Mouse (Mus musculus) right cerebral cortex, postnatal 4 days (tissue): ENCODE measurements around the gene Mars.
"Not testable (repeated sequence)": the region's sequence is repeated elsewhere in the genome, so short reads cannot be mapped to it uniquely, and the experiment has no call there.

Source experiments
- DNase-seq: peaks from one replicate; pipeline ENCODE4 v3.0.0-alpha.2; 2022

The Mars gene

DNA sequence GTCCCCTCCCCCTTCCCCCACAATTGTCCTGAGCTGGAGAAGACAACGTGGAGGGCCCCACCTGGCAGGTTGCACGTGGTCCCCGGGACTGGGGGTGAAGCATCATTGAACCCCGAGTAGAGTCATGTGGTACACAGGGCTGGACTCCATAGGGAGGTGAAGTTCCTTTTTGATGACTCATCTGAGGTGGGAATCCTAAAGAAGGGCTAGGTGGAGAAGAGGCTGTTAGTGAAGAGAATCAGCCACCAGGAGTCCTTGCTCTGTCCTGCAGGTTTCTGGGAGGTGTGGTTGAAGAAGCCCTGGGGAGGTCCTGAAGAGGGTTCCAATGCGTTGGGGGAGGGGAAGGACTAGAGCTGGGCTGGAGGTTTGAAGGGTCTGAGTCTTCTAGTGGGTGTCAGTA is 25.4 kb upstream of the Mars start:
- no peak for DNase-seq

DNA sequence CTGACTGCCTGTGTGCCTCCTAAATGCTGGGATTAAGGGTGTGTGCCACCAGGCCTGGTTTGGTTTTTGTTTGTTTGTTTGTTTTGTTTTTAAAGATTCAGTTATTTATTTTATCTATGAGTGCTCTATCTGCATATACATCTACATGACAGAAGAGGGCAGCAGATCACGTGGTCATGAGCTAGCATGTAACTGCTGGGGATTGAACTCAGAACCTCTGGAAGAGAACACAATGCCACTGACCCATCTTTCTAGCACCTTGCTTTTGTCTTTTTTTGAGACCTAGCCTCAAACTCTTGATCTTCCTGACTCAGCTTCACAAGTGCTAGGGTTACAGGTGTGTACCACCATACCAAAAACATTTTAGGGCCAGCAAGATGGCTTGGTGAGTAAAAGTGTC is 23.7 kb upstream of the Mars start:
- DNase-seq = no peak

DNA sequence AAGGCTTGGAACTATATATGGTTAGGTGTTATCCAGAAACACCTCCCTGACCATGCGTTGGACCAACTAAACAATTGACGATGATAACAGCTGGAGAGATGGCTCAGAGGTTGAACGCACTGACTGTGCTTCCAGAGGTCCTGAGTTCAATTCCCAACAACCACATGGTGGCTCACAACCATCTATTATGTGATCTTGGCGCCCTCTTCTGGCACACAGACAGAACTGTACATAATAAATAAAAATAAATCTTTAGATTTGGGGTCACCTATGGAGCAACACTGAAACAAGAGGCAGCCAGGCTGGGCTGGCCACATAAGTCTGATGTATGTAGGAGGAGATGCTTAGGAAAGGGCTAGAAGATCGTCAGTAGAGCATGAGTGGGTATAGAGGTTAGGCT is 21.6 kb upstream of the Mars start:
- DNase-seq = no peak

- no peak for DNase-seq
Observed at GRCm38 (mm10) chr10:127332211-127332874, 20.8 kb upstream of the Mars start.

DNA sequence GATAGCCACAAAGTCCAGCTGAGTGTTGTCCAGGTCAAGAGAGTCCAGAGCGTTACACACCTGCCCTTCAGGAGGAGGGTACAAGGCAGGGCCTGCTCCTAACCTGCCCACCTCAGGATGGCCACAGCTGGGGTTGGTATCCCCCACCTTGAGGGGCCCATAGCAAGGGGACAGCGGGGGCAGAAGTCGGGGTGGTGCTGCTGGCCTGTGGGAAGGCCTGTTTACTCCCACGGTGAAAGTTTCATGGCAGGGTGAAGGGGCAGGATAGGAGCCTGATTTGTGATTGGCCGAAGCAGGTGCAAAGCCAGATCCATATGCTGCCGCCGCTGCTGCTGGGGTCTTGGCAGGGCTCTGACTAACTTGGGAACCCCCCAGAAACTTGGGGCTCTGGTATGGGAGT is 18.6 kb upstream of the Mars start:
- no peak for DNase-seq

DNA sequence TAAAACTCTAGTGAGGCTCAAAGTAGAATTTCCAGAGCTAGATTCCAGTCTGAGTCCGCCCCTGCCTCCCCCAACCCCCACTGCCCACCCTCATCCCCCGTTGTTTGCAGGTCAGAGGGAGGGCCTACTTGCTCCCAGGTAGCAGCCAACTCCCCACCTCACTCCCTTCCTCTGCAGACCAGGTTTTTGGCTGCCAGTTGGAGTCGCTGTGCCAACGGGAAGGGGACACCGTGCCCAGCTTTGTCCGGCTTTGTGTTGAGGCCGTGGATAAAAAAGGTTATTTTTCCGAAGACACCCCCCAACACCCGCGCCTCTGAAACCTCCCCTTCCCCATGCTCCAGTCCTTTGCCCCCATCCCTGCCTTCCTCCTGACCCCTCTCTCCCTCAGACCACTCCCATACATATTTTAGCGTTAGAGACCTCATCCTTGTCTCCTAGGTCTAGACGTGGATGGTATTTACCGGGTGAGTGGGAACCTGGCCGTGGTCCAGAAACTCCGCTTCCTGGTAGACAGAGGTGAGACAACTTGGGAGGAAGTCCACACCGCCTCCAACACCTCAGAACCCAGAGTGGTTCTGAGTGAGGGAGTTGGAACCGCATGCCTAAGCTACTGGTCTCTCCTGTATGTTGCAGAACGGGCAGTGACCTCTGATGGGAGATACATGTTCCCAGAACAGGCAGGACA is 16.0 kb upstream of the Mars start:
- DNase-seq = no peak

DNA sequence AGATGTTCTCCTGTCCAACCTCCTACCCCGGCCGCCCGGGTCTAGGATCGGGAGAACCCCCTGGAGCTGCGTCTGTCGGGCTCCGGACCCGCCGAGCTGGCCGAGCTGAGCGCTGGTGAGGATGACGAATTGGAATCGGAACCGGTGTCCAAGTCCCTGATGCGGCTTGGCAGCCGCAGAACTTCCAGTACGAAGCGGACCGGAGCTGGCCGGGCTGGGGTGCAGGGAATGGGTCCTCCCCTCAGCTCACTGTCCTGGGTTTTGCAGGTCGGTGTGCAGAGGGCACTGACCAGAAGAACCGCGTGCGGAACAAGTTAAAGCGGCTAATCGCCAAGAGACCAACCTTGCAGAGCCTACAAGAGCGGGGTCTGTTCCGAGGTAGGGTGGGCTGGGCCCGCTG is 15.2 kb upstream of the Mars start:
- DNase-seq = no peak

GRCm38 (mm10) chr10:127326017-127326801 is 14.6 kb upstream of the Mars start:
- DNase-seq = no peak

DNA sequence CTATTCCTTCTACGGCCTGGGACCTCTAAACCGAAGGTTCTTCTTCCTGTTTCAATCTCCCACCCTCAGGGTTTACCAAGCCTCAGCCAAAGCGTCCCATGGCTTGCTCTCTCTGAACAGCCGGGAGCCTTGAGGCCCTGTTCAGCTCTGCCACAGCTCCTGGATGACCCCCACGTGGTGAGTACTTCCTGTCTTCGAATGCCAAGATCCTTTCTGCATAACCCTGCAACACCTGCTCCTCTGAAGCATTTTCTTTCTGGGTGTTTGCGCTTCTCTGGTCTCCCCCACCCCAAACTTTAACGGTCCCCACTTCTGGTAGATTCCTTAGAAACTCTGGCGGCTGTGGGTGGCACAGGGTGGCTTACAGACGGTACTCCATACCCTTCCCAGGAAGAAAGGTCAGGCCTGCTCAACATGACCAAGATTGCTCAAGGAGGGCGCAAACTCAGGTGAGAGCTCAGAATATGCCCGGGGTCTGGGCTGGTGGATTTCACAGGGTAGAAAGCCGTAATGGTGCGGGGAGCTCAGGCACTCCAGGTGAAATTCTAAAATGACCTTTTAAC is 13.9 kb upstream of the Mars start:
- DNase-seq = no peak

GRCm38 (mm10) chr10:127324495-127324894 is 12.9 kb upstream of the Mars start:
- DNase-seq = no peak

GRCm38 (mm10) chr10:127323131-127323855 is 11.7 kb upstream of the Mars start:
- no peak for DNase-seq

GRCm38 (mm10) chr10:127322669-127323068 is 11.1 kb upstream of the Mars start:
- no peak for DNase-seq

- DNase-seq = no peak
Observed at GRCm38 (mm10) chr10:127322178-127322577, 10.6 kb upstream of the Mars start.

GRCm38 (mm10) chr10:127321621-127322020 is 10.0 kb upstream of the Mars start, which contains the start of gene Arhgap9:
Gene Arhgap9, plus strand, starts transcription at chr10:127321964.
- no peak for DNase-seq

DNA sequence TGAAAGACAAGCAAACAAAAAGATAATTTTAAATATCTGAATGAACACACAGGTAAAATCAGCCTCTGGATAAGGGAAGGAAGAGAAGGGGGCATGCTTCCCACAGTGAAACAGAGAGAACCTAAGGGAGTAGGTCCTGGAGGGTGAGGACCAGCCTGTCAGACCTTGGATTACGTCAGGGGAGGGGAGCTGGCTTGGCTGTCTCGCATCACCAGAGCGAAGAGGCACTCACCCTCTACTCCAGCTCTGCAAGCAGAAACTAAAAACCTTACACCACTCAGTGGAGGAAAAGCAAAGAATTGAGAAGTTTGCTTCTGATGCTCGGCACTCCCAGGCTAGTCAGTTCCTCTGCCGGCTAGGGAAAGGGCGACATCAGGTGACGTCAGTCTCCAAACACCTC is 8.4 kb upstream of the Mars start:
- no peak for DNase-seq

DNA sequence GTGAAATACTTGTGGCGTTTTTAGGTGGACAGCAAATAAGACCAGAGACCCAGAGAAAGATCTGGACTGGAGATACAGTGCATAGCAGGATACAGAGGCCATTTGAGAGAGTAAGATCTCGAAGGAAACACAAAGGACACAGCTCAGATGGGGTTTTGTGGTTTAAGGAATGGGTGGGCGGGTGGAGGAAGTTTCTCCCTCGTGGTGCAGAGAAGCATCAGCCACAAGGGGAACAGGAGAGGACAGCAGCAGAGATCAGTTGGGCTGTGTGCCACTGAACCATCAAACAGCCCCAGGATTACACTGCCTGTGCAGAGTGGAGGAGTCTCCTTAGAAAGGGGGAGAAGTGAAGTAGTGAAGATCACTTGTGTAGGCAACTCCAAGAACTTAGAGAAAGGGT is 6.4 kb upstream of the Mars start:
- no peak for DNase-seq

GRCm38 (mm10) chr10:127317277-127317676 is 5.7 kb upstream of the Mars start:
- no peak for DNase-seq

DNA sequence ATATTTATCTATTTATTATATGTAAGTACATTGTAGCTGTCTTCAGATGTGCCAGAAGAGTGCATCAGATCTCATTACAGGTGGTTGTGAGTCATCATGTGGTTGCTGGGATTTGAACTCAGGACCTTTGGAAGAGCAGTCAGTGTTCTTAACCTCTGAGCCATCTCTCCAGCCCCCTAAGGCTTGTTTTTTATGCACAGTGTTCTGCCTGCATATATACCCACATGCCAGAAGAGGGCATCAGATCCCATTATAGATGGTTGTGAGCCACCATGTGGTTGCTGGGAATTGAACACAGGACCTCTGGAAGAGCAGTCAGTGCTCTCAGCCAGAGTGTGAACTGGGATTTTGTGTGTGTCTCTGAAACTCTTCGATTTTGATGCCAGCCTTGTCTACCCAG is 3.4 kb upstream of the Mars start:
- not testable (repeated sequence) for DNase-seq

DNA sequence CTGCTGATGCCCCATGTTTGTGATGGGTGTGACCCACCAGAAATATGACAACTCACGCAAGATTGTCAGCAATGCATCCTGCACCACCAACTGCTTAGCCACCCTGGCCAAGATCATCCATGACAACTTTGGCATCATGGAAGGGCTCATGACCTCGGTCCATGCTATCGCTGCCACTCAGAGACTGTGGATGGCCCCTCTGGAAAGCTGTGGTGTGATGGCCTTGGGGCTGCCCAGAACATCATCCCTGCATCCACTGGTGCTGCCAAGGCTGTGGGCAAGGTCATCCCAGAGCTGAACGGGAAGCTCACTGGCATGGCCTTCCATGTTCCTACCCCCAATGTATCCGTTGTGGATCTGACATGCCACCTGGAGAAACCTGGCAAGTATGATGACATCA is 1.9 kb upstream of the Mars start:
- not testable (repeated sequence) for DNase-seq

DNA sequence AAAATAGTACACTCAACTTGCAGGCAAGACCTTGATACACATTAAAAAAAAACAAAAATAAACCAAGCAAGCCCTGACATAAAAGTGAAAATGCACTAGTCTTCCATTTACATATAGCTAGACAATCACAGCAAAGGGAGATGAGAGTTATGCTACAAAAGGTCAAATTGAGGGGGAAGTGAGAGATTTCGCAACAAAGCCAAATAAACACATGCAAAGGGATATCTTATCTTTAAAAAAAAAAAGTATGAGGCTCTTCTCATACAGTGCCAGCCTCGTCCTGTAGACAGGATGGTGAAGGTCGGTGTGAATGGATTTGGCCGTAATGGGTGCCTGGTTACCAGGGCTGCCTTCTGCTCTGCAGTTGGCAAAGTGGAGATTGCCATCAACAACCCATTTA is 1.3 kb upstream of the Mars start:
- no peak for DNase-seq

GRCm38 (mm10) chr10:127312356-127312676 is 730 bp upstream of the Mars start:
- DNase-seq = peak; percentile 78

DNA sequence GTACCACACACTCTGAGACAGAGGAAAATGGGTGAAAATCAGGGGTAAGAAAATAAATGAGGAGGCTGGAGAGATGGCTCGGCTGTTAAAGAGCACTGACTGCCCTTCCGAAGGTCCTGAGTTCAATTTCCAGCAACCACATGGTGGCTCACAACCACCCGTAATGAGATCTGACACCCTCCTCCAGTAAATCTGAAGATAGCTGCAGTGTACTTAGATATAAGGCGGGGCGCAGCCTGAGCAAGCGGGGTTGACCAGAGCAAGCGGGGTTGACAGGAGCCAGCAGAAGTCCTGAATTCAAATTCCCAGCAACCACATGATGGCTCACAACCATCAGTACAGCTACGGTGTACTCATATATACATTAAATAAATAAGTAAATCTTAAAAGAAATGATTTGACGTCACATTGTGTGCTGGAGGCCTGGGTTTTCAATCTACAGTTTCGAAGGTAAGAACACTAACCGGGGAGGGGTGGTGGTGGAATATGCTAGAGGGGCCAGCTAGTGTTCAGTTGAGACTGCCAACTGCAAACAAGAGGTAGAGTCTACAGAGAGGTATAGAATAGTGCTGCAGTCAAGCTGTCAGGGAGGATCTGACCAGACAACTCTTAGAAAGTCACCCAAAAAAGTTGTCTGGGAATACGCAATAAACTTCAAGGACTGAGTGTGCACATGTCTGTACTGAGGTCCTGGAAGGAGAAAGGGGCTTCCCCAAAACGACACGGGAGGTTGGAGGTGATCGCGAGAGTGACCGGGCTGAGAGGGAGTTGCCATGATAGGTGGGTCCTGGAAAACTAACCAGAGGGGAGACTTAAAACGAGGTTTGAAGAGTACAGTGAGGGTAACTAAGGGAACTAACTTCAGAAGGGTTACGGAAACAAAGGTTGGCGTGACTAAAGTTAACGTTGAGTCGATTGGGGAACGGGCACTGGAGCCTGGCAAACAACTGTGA is 787 bp downstream of the Mars start:
- no peak for DNase-seq
